Mouse (Mus musculus) lung, adult 2 months (tissue): ENCODE measurements around the gene Emp1.

ENCODE experiments used
- CTCF ChIP-seq: fragments of 200-500 bp; IDR thresholded peaks from 2 replicates; pipeline ENCODE4 v1.5.1; 2011; ENCODE audit warnings: mild to moderate bottlenecking, low read length, control low read depth; ENCODE audit not compliant: insufficient read depth
- POLR2A ChIP-seq: fragments of 200-500 bp; IDR thresholded peaks from 2 replicates; pipeline ENCODE4 v1.6.1; 2011; ENCODE audit warnings: low read depth, mild to moderate bottlenecking, control low read depth, low read length, borderline replicate concordance; ENCODE audit errors: extremely low read depth

DNA sequence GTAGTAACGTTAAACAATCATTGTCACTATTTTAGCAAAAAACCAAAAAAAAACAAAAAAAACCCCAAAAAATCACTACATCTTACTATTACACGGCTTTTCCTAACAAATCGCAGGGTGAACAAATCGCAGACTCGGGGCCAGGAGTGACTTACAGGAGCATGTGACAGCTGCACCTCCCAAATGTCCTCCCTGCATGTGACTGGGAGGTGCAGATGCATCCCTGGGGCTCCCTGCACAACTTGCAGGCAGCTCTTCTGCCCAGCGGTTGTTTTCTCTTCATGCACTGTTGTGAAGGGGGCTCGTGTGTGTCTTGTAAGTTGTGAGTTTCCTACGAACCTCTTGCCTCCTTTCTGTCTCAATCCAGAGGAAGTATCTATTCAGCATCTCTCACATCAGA is 33.0 kb downstream of the Emp1 start:
- TF ChIP-seq CTCF (no peak), POLR2A (no peak)
